Mouse (Mus musculus) neural tube, embryonic 14.5 days (tissue): ENCODE results near the gene Gm6588. TPM values are rescaled to one million over a fixed set of nuclear protein-coding genes. Genes with fewer than 3 reads are reported as not detected.

ENCODE experiments used
- ATAC-seq: fragments of 200-750 bp; cut with Nextera tagmentation; 2 replicates; pipeline ENCODE4 v1.8.0; 2017; ENCODE audit warnings: low read depth, mild to moderate bottlenecking, moderate TSS enrichment, moderate library complexity
- H3K27ac ChIP-seq: fragments of 300-500 bp; sonication (generic); 2 replicates; pipeline ENCODE4 v1.5.1; 2014; ENCODE audit warnings: low read depth, mild to moderate bottlenecking, control low read depth, low read length, moderate library complexity, mixed read lengths
- H3K27me3 ChIP-seq: fragments of 300-500 bp; sonication (generic); 2 replicates; pipeline ENCODE4 v1.6.1; 2014; ENCODE audit warnings: low read length; ENCODE audit not compliant: control insufficient read depth, insufficient read depth
- H3K36me3 ChIP-seq: fragments of 300-500 bp; sonication (generic); 2 replicates; pipeline ENCODE4 v1.6.1; 2014; ENCODE audit warnings: low read length, mixed read lengths; ENCODE audit not compliant: control insufficient read depth, insufficient read depth
- H3K4me1 ChIP-seq: fragments of 300-500 bp; sonication (generic); 2 replicates; pipeline ENCODE4 v1.6.1; 2014; ENCODE audit warnings: low read length; ENCODE audit not compliant: control insufficient read depth, insufficient read depth
- H3K4me2 ChIP-seq: fragments of 300-500 bp; sonication (generic); 2 replicates; pipeline ENCODE4 v1.6.1; 2014; ENCODE audit warnings: mild to moderate bottlenecking, low read depth, low read length, control low read depth
- H3K4me3 ChIP-seq: fragments of 300-500 bp; sonication (generic); 2 replicates; pipeline ENCODE4 v1.5.1; 2014; ENCODE audit warnings: low read depth, low read length, control low read depth, mixed read lengths
- H3K9ac ChIP-seq: fragments of 300-500 bp; sonication (generic); replicated peaks from 2 replicates; pipeline ENCODE4 v1.6.1; 2014; ENCODE audit warnings: low read depth, mild to moderate bottlenecking, control low read depth, low read length, mixed read lengths
- H3K9me3 ChIP-seq: fragments of 300-500 bp; sonication (generic); 2 replicates; pipeline ENCODE4 v1.6.1; 2016; ENCODE audit warnings: low read length; ENCODE audit not compliant: control insufficient read depth
- WGBS: fragments of 180-500 bp; shearing (Covaris S2); extraction: QIAGEN DNeasy Blood & Tissue Kit; methylation state at CpG from one replicate; pipeline ENCODE4 v1.1.7; 2014; 5-methylcytosine and 5-hydroxymethylcytosine counted together
- polyA plus RNA-seq: library from polyadenylated mRNA; unstranded; fragments of >200 nt; fragmentation: Nextera tagmentation; extraction: Ambion mirVana; gene quantifications from 2 replicates; pipeline ENCODE4 v1.2.1, GENCODE M21; 2014

Gm6588 gene
- polyA plus RNA-seq, 1 experiment from 2014 or later: 0.71 TPM

GRCm38 (mm10) chr5:112499918-112500682, 50.9 kb downstream of the Gm6588 start:
- WGBS: 42% methylated on average over 8 of the region's 8 CpGs
- Histone ChIP-seq H3K9me3 (no peaks in the 10 kb centered on the region), H3K27ac (no peak overlapping the region; the same call in 1 of the 2 replicates), H3K27me3 (no peaks in the 10 kb centered on the region), H3K9ac (no peak overlapping the region), H3K4me1 (0 out of 2 replicates have a peak, but pooled peaks cover 12% of the 10 kb centered on the region), H3K36me3 (no peaks in the 10 kb centered on the region), H3K4me2 (no peak overlapping the region), H3K4me3 (no peak overlapping the region)
- ATAC-seq: no peak

Other genes with a start within 250 kb of the Gm6588 start
- gene Cryba4, start 196.9 kb upstream of the Gm6588 start, polyA plus RNA-seq: 0.79 and 2.7 TPM in 2 replicates
- gene Crybb1, start 193.6 kb upstream of the Gm6588 start, polyA plus RNA-seq: 3.4 and 4.5 TPM in 2 replicates
- gene Tpst2, start 172.7 kb upstream of the Gm6588 start, polyA plus RNA-seq: 27.1 and 28.1 TPM in 2 replicates
- 19.6 and 24.7 TPM in 2 replicates for gene Tfip11, start 123.1 kb upstream of the Gm6588 start, polyA plus RNA-seq
- gene Srrd, start 106.4 kb upstream of the Gm6588 start, polyA plus RNA-seq: 61.6 and 71.9 TPM in 2 replicates
- gene Hps4, start 106.3 kb upstream of the Gm6588 start, polyA plus RNA-seq: 37.5 and 42.9 TPM in 2 replicates
- gene Gm6583, start 93.4 kb upstream of the Gm6588 start, polyA plus RNA-seq: 0.12 and 0.44 TPM in 2 replicates
- 49.5 and 58.7 TPM in 2 replicates for gene Asphd2, start 54.6 kb upstream of the Gm6588 start, polyA plus RNA-seq
- gene Sez6l, start 127.8 kb downstream of the Gm6588 start, polyA plus RNA-seq: 27.6 and 30.4 TPM in 2 replicates